Mouse (Mus musculus) heart, postnatal 0 days (tissue): Measurements from ENCODE around the gene Ccl1. TPM values are rescaled to one million over a fixed set of nuclear protein-coding genes. Genes with fewer than 3 reads are reported as not detected.

ENCODE experiments used
- ATAC-seq: fragments of 200-750 bp; cut with Nextera tagmentation; 2 replicates; pipeline ENCODE4 v1.8.0; 2017; ENCODE audit warnings: low read depth, moderate number of reproducible peaks, moderate library complexity; ENCODE audit not compliant: insufficient read depth
- DNase-seq: peaks from one replicate; pipeline ENCODE4 v3.0.0-alpha.2; 2016; ENCODE audit warnings: low spot score
- H3K27ac ChIP-seq: fragments of 300-500 bp; sonication (generic); 2 replicates; pipeline ENCODE4 v1.5.1; 2014; ENCODE audit warnings: low read depth, mild to moderate bottlenecking
- H3K27me3 ChIP-seq: fragments of 300-500 bp; sonication (generic); 2 replicates; pipeline ENCODE4 v1.6.1; 2014; ENCODE audit warnings: low read length, mixed read lengths; ENCODE audit not compliant: control insufficient read depth, insufficient read depth
- H3K36me3 ChIP-seq: fragments of 300-500 bp; sonication (generic); replicated peaks from 2 replicates; pipeline ENCODE4 v1.6.1; 2014; ENCODE audit warnings: low read length, mixed read lengths; ENCODE audit not compliant: control insufficient read depth, insufficient read depth
- H3K4me1 ChIP-seq: fragments of 300-500 bp; sonication (generic); 2 replicates; pipeline ENCODE4 v1.6.1; 2014; ENCODE audit warnings: antibody characterized with exemption; ENCODE audit not compliant: control insufficient read depth, insufficient read depth
- H3K4me2 ChIP-seq: fragments of 300-500 bp; sonication (generic); 2 replicates; pipeline ENCODE4 v1.6.1; 2014; ENCODE audit warnings: low read depth, mild to moderate bottlenecking, low read length, moderate library complexity
- H3K4me3 ChIP-seq: fragments of 300-500 bp; sonication (generic); 2 replicates; pipeline ENCODE4 v1.5.1; 2014; ENCODE audit warnings: low read depth, low read length
- H3K9ac ChIP-seq: fragments of 300-500 bp; sonication (generic); replicated peaks from 2 replicates; pipeline ENCODE4 v1.6.1; 2014; ENCODE audit warnings: low read depth, low read length, mixed read lengths
- H3K9me3 ChIP-seq: fragments of 300-500 bp; sonication (generic); replicated peaks from 2 replicates; pipeline ENCODE4 v1.6.1; 2016; ENCODE audit warnings: low read length; ENCODE audit not compliant: control insufficient read depth
- CTCF ChIP-seq: IDR thresholded peaks from 2 replicates; pipeline ENCODE4 v1.5.1; 2016; ENCODE audit warnings: antibody characterized with exemption, control low read depth, low read depth
- EP300 ChIP-seq: IDR thresholded peaks from 2 replicates; pipeline ENCODE4 v1.6.1; 2016; ENCODE audit warnings: antibody characterized with exemption, low read depth
- WGBS: fragments of 180-500 bp; shearing (Covaris S2); extraction: QIAGEN DNeasy Blood & Tissue Kit; methylation state at CpG from one replicate; pipeline ENCODE4 v1.1.7; 2014; 5-methylcytosine and 5-hydroxymethylcytosine counted together
- polyA plus RNA-seq: library from polyadenylated mRNA; unstranded; fragments of >200 nt; fragmentation: Nextera tagmentation; extraction: Ambion mirVana; gene quantifications from 2 replicates; pipeline ENCODE4 v1.2.1, GENCODE M21; 2015
- total RNA-seq: library from RNA; depleted of rRNA; stranded (reverse); fragments of >200 nt; gene quantifications from 2 replicates; pipeline ENCODE4 v1.2.3, GENCODE M21; 2014; ENCODE audit warnings: low replicate concordance

Ccl1 gene
- total and polyA plus RNA-seq, 2 experiments from 2014 or later = not detected

- DNase-seq (no peak), ATAC-seq (no peak)
- TF ChIP-seq EP300 = no peak
- no peak for TF ChIP-seq CTCF
- no peak overlapping the region for H3K27ac ChIP-seq
- no peaks in the 10 kb centered on the region for H3K27me3 ChIP-seq
- H3K4me2 ChIP-seq = no peak overlapping the region
- H3K36me3 ChIP-seq = no peaks in the 10 kb centered on the region
- no peaks in the 10 kb centered on the region for H3K4me1 ChIP-seq
- no peak overlapping the region for H3K4me3 ChIP-seq
- 16% methylated on average over 12 of the region's 12 CpGs for WGBS
- H3K9me3 ChIP-seq = no peaks in the 10 kb centered on the region
- H3K9ac ChIP-seq = no peak overlapping the region
Measured at GRCm38 (mm10) chr11:82310336-82311045, 5.0 kb upstream of the Ccl1 start.

- no peak overlapping the region for H3K27ac ChIP-seq
- ATAC-seq (no peak), DNase-seq (no peak)
- no peak overlapping the region for H3K4me2 ChIP-seq
- no peak for TF ChIP-seq CTCF
- no peak for TF ChIP-seq EP300
- H3K4me1 ChIP-seq = no peaks in the 10 kb centered on the region
- H3K4me3 ChIP-seq = no peak overlapping the region
- H3K27me3 ChIP-seq = no peaks in the 10 kb centered on the region
- WGBS = 73% methylated on average over 4 of the region's 4 CpGs
- H3K9me3 ChIP-seq = no peaks in the 10 kb centered on the region; the same call in 1 of the 2 replicates
- H3K36me3 ChIP-seq = no peaks in the 10 kb centered on the region
- no peak overlapping the region for H3K9ac ChIP-seq
Measured at GRCm38 (mm10) chr11:82297895-82298294, 7.6 kb downstream of the Ccl1 start.

GRCm38 (mm10) chr11:82290841-82291240 is 14.6 kb downstream of the Ccl1 start:
- no peak overlapping the region for H3K9ac ChIP-seq
- TF ChIP-seq EP300 (no peak), CTCF (no peak)
- H3K27ac ChIP-seq = no peak overlapping the region
- H3K4me3 ChIP-seq = no peak overlapping the region
- no peak for ATAC-seq
- H3K4me2 ChIP-seq = no peak overlapping the region
- H3K27me3 ChIP-seq = no peaks in the 10 kb centered on the region
- no peaks in the 10 kb centered on the region for H3K36me3 ChIP-seq
- DNase-seq = no peak
- H3K9me3 ChIP-seq = no peaks in the 10 kb centered on the region; the same call in 1 of the 2 replicates
- no peaks in the 10 kb centered on the region for H3K4me1 ChIP-seq

- ATAC-seq (no peak), DNase-seq (no peak)
- WGBS = 55% methylated on average over 8 of the region's 8 CpGs
- H3K4me3 ChIP-seq = no peak overlapping the region
- no peak overlapping the region for H3K4me2 ChIP-seq
- no peak overlapping the region for H3K27ac ChIP-seq
- no peaks in the 10 kb centered on the region for H3K36me3 ChIP-seq
- H3K9ac ChIP-seq = no peak overlapping the region
- H3K27me3 ChIP-seq = no peaks in the 10 kb centered on the region
- no peaks in the 10 kb centered on the region for H3K9me3 ChIP-seq
- no peaks in the 10 kb centered on the region for H3K4me1 ChIP-seq
- no peak for TF ChIP-seq CTCF
- TF ChIP-seq EP300 = no peak
Measured at GRCm38 (mm10) chr11:82274149-82274812, 31.2 kb downstream of the Ccl1 start.

GRCm38 (mm10) chr11:82259131-82259530 is 46.4 kb downstream of the Ccl1 start:
- H3K9me3 ChIP-seq = no peaks in the 10 kb centered on the region
- no peak for ATAC-seq
- no peak overlapping the region for H3K4me2 ChIP-seq
- TF ChIP-seq CTCF (no peak), EP300 (no peak)
- no peaks in the 10 kb centered on the region; the same call in 1 of the 2 replicates for H3K27me3 ChIP-seq
- no peak overlapping the region for H3K9ac ChIP-seq
- 29% methylated on average over 4 of the region's 4 CpGs for WGBS
- no peak overlapping the region for H3K27ac ChIP-seq
- no peaks in the 10 kb centered on the region for H3K4me1 ChIP-seq
- no peak overlapping the region for H3K4me3 ChIP-seq
- H3K36me3 ChIP-seq = no peaks in the 10 kb centered on the region
- no peak for DNase-seq
